Mouse (Mus musculus) myocyte (in vitro differentiated cells): Measurements from ENCODE around the gene Ubfd1. TPM values are rescaled to one million over a fixed set of nuclear protein-coding genes. Genes with fewer than 3 reads are reported as not detected.

Source experiments
- polyA plus RNA-seq: library from polyadenylated mRNA; unstranded; fragments of >200 nt; fragmentation: generic; extraction: Trizol; gene quantifications from one replicate; pipeline ENCODE4 v1.2.1, GENCODE M21; 2012; ENCODE audit warnings: missing spikeins

The Ubfd1 gene
- polyA plus RNA-seq, 1 experiment = 19.9 TPM

Other genes with a start within 250 kb of the Ubfd1 start
- gene Scnn1b, start 202.1 kb upstream of the Ubfd1 start, polyA plus RNA-seq = not detected
- gene Cog7, start 85.5 kb upstream of the Ubfd1 start, polyA plus RNA-seq = 15.2 TPM
- 63.9 TPM for gene Gga2, start 46.0 kb upstream of the Ubfd1 start, polyA plus RNA-seq
- 10.8 TPM for gene Ears2, start 88 bp downstream of the Ubfd1 start, polyA plus RNA-seq
- 729 TPM for gene Ndufab1, start 34.7 kb downstream of the Ubfd1 start, polyA plus RNA-seq
- 0.48 TPM for gene Palb2, start 65.8 kb downstream of the Ubfd1 start, polyA plus RNA-seq
- 53.3 TPM for gene Dctn5, start 65.9 kb downstream of the Ubfd1 start, polyA plus RNA-seq
- 57.8 TPM for gene Plk1, start 92.3 kb downstream of the Ubfd1 start, polyA plus RNA-seq
- gene Ern2, start 119.0 kb downstream of the Ubfd1 start, polyA plus RNA-seq = not detected
- gene Chp2, start 152.3 kb downstream of the Ubfd1 start, polyA plus RNA-seq = not detected
- gene Prkcb, start 221.6 kb downstream of the Ubfd1 start, polyA plus RNA-seq = 2.2 TPM